Mouse (Mus musculus) kidney, adult 2 months (tissue): ENCODE results near the gene Mpst.

ENCODE experiments used
- CTCF ChIP-seq: fragments of 200-500 bp; conservative IDR thresholded peaks from 2 replicates; pipeline ENCODE4 v1.5.1; 2011; ENCODE audit warnings: low read depth, mild to moderate bottlenecking, control low read depth, low read length, moderate library complexity, mixed read lengths; ENCODE audit not compliant: insufficient read depth, insufficient read length
- POLR2A ChIP-seq: fragments of 200-500 bp; IDR thresholded peaks from one replicate; pipeline ENCODE4 v1.6.1; 2011; ENCODE audit warnings: low read depth, low read length, control low read depth

DNA sequence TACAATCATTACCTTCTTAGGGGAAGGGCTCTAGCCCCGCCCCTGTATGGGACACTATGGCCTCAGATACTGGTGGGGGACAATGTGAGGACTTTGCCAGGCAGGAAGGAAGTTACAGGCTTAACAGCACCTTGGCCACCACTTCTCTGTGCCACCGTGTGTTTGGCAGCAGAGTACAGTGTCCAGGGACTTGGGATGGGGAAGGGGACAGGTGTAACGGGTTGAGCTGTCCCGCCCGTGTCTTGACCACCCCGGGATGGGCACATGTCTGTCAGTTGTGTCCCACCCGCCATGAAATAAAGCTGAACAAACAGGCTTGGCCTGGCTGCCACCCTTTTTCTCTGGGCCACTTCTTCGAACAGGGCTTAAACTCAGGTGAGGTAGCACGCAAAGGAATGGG is 32.8 kb downstream of the Mpst start:
- TF ChIP-seq CTCF (no peak), POLR2A (no peak)
